Mouse (Mus musculus): Measurements from ENCODE around the gene Tcaf1. TPM values are rescaled to one million over a fixed set of nuclear protein-coding genes. Genes with fewer than 3 reads are reported as not detected.

Gene Tcaf1
- polyA plus RNA-seq, 1 experiment = 2.9 TPM

DNA sequence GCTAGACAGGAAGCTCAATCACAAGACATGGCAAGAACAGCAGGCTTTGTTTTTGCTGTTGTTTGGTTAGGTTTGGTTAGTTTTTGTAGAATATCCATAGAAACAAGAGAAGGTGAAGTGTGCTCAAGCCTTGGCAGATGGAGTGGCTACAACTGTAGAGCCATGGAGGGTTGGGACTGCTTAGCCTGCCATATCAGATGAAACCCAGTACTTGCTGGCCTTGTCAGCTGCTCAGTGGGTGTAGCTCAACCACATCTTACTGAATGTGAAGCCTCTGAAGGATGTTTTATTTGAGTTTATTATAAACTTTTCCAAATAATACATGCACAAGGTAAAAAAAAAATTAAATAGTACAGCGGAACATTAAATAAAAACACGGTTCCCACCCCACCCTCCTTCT, 42.2 kb downstream of the Tcaf1 start:
- no peaks in the 10 kb centered on the region for H3K27me3 ChIP-seq (ENCODE audit: control insufficient read depth, insufficient read depth, low read length)
- DNase-seq (ENCODE audit: low read depth in 1 of 2, low spot score in 2 of 2) = no peak
- H3K4me1 ChIP-seq (ENCODE audit: control insufficient read depth, insufficient read depth, insufficient read length) = no peaks in the 10 kb centered on the region
- WGBS = 84% methylated on average over 2 of the region's 2 CpGs
- TF ChIP-seq POLR2A (IDR thresholded peaks at IDR 0.05; ENCODE audit: low read depth, low read length) (no peak), CTCF (IDR thresholded peaks at IDR 0.05; ENCODE audit: extremely low read depth, insufficient read depth, insufficient read length, insufficient replicate concordance) (no peak)
- H3K4me3 ChIP-seq (ENCODE audit: extremely low read depth, insufficient read depth, insufficient read length) = no peak overlapping the region
- H3K27ac ChIP-seq (ENCODE audit: insufficient read depth, low read length) = no peak overlapping the region
- H3K36me3 ChIP-seq (ENCODE audit: control insufficient read depth, insufficient read depth, low read length) = no peaks in the 10 kb centered on the region

DNA sequence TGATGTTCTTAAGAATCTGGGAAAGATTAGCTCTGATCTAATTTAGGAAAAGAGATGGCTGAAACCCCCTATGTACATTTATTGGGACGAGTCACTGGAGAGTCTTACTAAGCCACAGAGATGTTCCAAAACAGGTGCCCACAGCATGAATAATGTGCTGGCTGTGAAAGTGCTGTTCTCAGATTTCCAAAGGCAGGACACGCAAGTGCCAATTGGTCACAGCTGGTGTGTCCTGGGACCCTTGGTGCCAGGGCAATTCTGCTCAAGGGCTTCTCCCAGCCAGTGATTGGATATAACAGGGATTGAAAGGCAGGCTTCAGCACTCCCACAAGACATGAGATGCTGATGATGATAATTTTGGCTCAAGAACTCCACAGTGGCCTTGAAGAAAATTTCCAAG, 48.1 kb downstream of the Tcaf1 start:
- Histone ChIP-seq H3K27me3 (ENCODE audit: control insufficient read depth, insufficient read depth, low read length) (no peaks in the 10 kb centered on the region), H3K36me3 (ENCODE audit: control insufficient read depth, insufficient read depth, low read length) (no peaks in the 10 kb centered on the region), H3K4me3 (ENCODE audit: extremely low read depth, insufficient read depth, insufficient read length) (no peak overlapping the region), H3K27ac (ENCODE audit: insufficient read depth, low read length) (no peak overlapping the region), H3K4me1 (ENCODE audit: control insufficient read depth, insufficient read depth, insufficient read length) (no peaks in the 10 kb centered on the region)
- 74% methylated on average over 2 of the region's 2 CpGs for WGBS
- no peak for DNase-seq (ENCODE audit: low read depth in 1 of 2, low spot score in 2 of 2)
- TF ChIP-seq POLR2A (IDR thresholded peaks at IDR 0.05; ENCODE audit: low read depth, low read length) = no peak
- TF ChIP-seq CTCF (IDR thresholded peaks at IDR 0.05; ENCODE audit: extremely low read depth, insufficient read depth, insufficient read length, insufficient replicate concordance) = no peak

DNA sequence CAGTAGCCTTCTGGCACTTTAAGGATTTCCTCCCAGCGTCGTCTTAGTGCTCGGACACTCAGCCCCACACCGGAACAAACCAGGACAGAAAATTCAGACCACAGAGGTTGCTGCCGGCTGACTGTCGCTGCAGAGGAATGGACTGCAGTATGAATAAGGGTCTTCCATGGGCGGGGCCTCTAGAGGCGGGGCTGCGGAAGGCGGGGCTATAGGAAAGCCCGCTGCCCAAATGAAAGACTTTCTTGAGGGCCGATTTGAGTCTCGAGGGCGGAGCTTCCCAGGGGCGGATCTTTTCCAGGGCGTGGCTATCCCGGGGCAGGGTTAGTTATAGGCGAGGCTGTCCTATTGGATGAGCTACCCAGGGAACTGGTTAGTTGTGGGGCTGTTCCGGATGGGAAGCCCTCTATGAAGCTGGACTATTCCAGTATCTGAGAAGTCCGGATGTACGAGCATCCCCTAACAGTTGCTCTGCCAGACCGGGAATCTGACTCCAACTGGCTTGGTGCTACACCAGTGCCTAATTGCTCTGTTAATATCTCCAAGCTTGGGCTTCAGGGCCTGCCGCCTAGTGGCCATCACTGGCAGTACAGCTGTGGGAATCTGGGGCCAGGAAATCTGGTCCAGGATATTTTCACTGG, 64.9 kb downstream of the Tcaf1 start, which contains the start of gene Tcaf2:
TSS of gene Tcaf2 (minus strand) at position 343 of the 638 bp plus-strand sequence.
- no peaks in the 10 kb centered on the region for H3K27me3 ChIP-seq (ENCODE audit: control insufficient read depth, insufficient read depth, low read length)
- DNase-seq (ENCODE audit: low read depth in 1 of 2, low spot score in 2 of 2) = peak in 1 of 2 experiments; percentile 19
- 4% methylated on average over 23 of the region's 23 CpGs for WGBS
- no peaks in the 10 kb centered on the region for H3K4me1 ChIP-seq (ENCODE audit: control insufficient read depth, insufficient read depth, insufficient read length)
- peak within 1 kb of the TSS; percentile 5; the same call in 1 of the 2 replicates for H3K4me3 ChIP-seq (ENCODE audit: extremely low read depth, insufficient read depth, insufficient read length)
- no peak within 1 kb of the TSS for H3K27ac ChIP-seq (ENCODE audit: insufficient read depth, low read length)
- H3K36me3 ChIP-seq (ENCODE audit: control insufficient read depth, insufficient read depth, low read length) = no peaks in the 10 kb centered on the region
- TF ChIP-seq POLR2A (IDR thresholded peaks at IDR 0.05; ENCODE audit: low read depth, low read length) (no peak), CTCF (IDR thresholded peaks at IDR 0.05; ENCODE audit: extremely low read depth, insufficient read depth, insufficient read length, insufficient replicate concordance) (peak; percentile 27; the same call in 1 of the 2 replicates)

DNA sequence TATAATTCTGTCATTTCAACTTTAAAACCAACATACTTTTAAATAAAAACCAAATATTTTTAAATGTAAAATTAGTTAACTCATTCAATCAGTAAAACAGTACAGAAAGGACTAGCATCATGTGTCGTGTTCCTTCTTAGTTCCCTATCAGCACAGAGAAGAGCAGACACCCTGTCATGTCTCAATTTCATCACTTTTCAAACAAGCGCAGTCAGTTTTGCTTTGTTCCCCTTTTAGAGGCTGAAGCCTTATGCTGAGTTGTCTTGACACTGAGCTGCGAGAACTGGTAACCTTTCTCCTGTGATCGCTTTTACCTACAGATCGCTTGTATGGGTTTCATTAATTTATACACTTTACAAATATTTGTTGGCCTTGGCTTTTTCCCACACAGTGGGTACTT, 75.5 kb downstream of the Tcaf1 start:
- no peak for DNase-seq (ENCODE audit: low read depth in 1 of 2, low spot score in 2 of 2)
- TF ChIP-seq POLR2A (IDR thresholded peaks at IDR 0.05; ENCODE audit: low read depth, low read length) (no peak), CTCF (IDR thresholded peaks at IDR 0.05; ENCODE audit: extremely low read depth, insufficient read depth, insufficient read length, insufficient replicate concordance) (no peak)
- WGBS = 75% methylated on average over 5 of the region's 5 CpGs
- no peak overlapping the region for H3K27ac ChIP-seq (ENCODE audit: insufficient read depth, low read length)
- H3K36me3 ChIP-seq (ENCODE audit: control insufficient read depth, insufficient read depth, low read length) = no peaks in the 10 kb centered on the region
- H3K4me1 ChIP-seq (ENCODE audit: control insufficient read depth, insufficient read depth, insufficient read length) = no peaks in the 10 kb centered on the region
- no peaks in the 10 kb centered on the region for H3K27me3 ChIP-seq (ENCODE audit: control insufficient read depth, insufficient read depth, low read length)
- no peak overlapping the region for H3K4me3 ChIP-seq (ENCODE audit: extremely low read depth, insufficient read depth, insufficient read length)

DNA sequence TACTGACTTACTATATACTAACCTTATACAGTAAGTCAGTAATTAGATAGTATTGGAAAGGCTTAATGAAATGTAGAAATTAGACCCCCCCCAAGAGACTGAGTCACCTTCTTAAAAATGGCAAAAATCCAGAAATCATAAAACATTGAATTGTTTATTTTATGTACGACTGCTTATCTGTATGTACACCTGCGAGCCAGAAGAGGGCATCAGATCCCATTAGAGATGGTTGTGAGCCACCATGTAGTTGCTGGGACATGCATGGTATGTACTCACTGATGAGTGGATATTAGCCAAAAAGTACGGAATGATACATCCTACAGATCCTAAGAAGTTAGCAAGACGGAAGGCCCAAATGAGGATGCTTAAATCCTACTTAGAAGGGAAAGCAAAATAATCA, 78.5 kb downstream of the Tcaf1 start:
- no peak for DNase-seq (ENCODE audit: low read depth in 1 of 2, low spot score in 2 of 2)
- Histone ChIP-seq H3K36me3 (ENCODE audit: control insufficient read depth, insufficient read depth, low read length) (no peaks in the 10 kb centered on the region), H3K4me1 (ENCODE audit: control insufficient read depth, insufficient read depth, insufficient read length) (no peaks in the 10 kb centered on the region), H3K27me3 (ENCODE audit: control insufficient read depth, insufficient read depth, low read length) (no peaks in the 10 kb centered on the region), H3K27ac (ENCODE audit: insufficient read depth, low read length) (no peak overlapping the region), H3K4me3 (ENCODE audit: extremely low read depth, insufficient read depth, insufficient read length) (no peak overlapping the region)
- no peak for TF ChIP-seq POLR2A (IDR thresholded peaks at IDR 0.05; ENCODE audit: low read depth, low read length)
- TF ChIP-seq CTCF (IDR thresholded peaks at IDR 0.05; ENCODE audit: extremely low read depth, insufficient read depth, insufficient read length, insufficient replicate concordance) = no peak
- 74% methylated on average over 4 of the region's 4 CpGs for WGBS

Other genes starting within 250 kb of the Tcaf1 start
- not detected in 2 replicates for gene Olfr458, start 244.9 kb downstream of the Tcaf1 start, polyA plus RNA-seq (2012; rRNA removed)
- gene Olfr457, start 233.8 kb downstream of the Tcaf1 start, polyA plus RNA-seq (2012; rRNA removed) = not detected in 2 replicates
- gene Olfr456, start 222.9 kb downstream of the Tcaf1 start, polyA plus RNA-seq (2012; rRNA removed) = 0.09 TPM in 1 of 2 replicates, not detected in the other
- gene Olfr455, start 162.5 kb downstream of the Tcaf1 start, polyA plus RNA-seq (2012; rRNA removed) = not detected in 2 replicates
- not detected in 2 replicates for gene Tcaf3, start 112.4 kb downstream of the Tcaf1 start, polyA plus RNA-seq (2012; rRNA removed)
- gene Tcaf2, start 64.8 kb downstream of the Tcaf1 start, polyA plus RNA-seq (2012; rRNA removed) = 0.27 and 0.49 TPM in 2 replicates
- gene Olfr453, start 29.3 kb upstream of the Tcaf1 start, polyA plus RNA-seq (2012; rRNA removed) = not detected in 2 replicates
- not detected in 2 replicates for gene Olfr38, start 46.3 kb upstream of the Tcaf1 start, polyA plus RNA-seq (2012; rRNA removed)
- not detected in 2 replicates for gene Olfr452, start 75.0 kb upstream of the Tcaf1 start, polyA plus RNA-seq (2012; rRNA removed)
- gene Olfr450, start 101.9 kb upstream of the Tcaf1 start, polyA plus RNA-seq (2012; rRNA removed) = not detected in 2 replicates
- gene Olfr449, start 124.3 kb upstream of the Tcaf1 start, polyA plus RNA-seq (2012; rRNA removed) = not detected in 2 replicates
- not detected in 2 replicates for gene Olfr448, start 180.4 kb upstream of the Tcaf1 start, polyA plus RNA-seq (2012; rRNA removed)
- gene Olfr447, start 198.8 kb upstream of the Tcaf1 start, polyA plus RNA-seq (2012; rRNA removed) = not detected in 2 replicates
- gene Olfr446, start 211.3 kb upstream of the Tcaf1 start, polyA plus RNA-seq (2012; rRNA removed) = not detected in 2 replicates
- not detected in 2 replicates for gene Olfr444, start 239.0 kb upstream of the Tcaf1 start, polyA plus RNA-seq (2012; rRNA removed)

Measured in spleen, adult 2 months (tissue).